Mouse (Mus musculus) stomach, postnatal 0 days (tissue): Measurements from ENCODE around the gene Scaper.

ENCODE experiments used
- CTCF ChIP-seq: IDR thresholded peaks from 2 replicates; pipeline ENCODE4 v1.5.1; 2016; ENCODE audit warnings: antibody characterized with exemption, low read depth, mild to moderate bottlenecking, moderate library complexity
- EP300 ChIP-seq: optimal IDR thresholded peaks from 2 replicates; pipeline ENCODE3; 2016; ENCODE audit warnings: antibody characterized with exemption

- TF ChIP-seq CTCF (no peak), EP300 (no peak)
Measured at GRCm38 (mm10) chr9:55937224-55937663, 675 bp downstream of the Scaper start.
